Mouse (Mus musculus) cerebellum, postnatal 4 days (tissue): ENCODE data around the gene Hnrnpd.

Experiments used
- DNase-seq, 2 experiments: peaks; one replicate each; pipeline ENCODE4 v3.0.0; 2022; ENCODE audit warnings: low spot score in 2 of 2, mixed read lengths in 1 of 2

Gene Hnrnpd

GRCm38 (mm10) chr5:99959960-99960359 is 18.8 kb downstream of the Hnrnpd start:
- no peak for DNase-seq

- DNase-seq, result no peak
Measured at GRCm38 (mm10) chr5:99959236-99959936, 19.4 kb downstream of the Hnrnpd start.

- DNase-seq, result no peak
Measured at GRCm38 (mm10) chr5:99958666-99959065, 20.1 kb downstream of the Hnrnpd start.

GRCm38 (mm10) chr5:99953883-99954282 is 24.9 kb downstream of the Hnrnpd start:
- no peak for DNase-seq

GRCm38 (mm10) chr5:99952513-99952912 is 26.2 kb downstream of the Hnrnpd start:
- no peak for DNase-seq

GRCm38 (mm10) chr5:99941776-99942502 is 36.8 kb downstream of the Hnrnpd start:
- DNase-seq, result peak in 1 of 2 experiments; percentile 12

GRCm38 (mm10) chr5:99941273-99941672 is 37.5 kb downstream of the Hnrnpd start:
- DNase-seq, result no peak

DNA sequence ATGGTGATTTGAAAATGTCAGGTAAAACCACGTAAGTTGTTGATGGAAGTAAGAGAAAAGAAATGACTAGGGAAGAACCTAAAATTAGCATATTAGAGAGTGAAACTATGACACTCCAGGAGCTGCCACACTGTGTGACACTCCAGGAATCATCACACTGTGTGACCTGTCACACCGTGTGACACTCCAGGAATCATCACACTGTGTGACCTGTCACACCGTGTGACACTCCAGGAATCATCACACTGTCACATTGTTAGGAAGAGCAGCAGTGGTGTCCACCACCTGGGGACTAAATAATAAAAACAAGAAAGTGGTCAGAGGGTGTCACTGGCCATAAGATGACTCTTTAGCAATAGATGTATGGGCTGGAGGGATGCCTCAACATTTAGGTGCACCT is 39.3 kb downstream of the Hnrnpd start:
- DNase-seq, result no peak

DNA sequence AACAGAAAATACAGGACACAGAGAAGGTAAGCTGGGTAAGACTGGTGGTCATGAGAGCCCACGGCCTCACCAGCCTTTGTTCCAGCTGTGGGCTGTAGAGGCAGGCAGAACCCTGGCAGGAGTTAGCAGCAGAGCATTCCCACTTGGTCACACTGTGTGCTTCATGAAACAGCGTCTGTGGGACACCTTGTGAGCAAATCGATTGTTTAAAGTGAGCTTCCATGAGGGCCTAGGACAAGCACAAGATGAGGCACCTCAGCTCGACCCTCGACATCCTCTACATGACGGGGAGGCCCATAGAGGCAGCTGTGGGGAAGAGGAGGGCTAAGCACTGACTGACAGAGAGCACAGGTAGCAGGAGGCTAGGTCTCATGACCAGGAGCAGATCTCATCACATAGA is 46.8 kb downstream of the Hnrnpd start:
- DNase-seq, result no peak

DNA sequence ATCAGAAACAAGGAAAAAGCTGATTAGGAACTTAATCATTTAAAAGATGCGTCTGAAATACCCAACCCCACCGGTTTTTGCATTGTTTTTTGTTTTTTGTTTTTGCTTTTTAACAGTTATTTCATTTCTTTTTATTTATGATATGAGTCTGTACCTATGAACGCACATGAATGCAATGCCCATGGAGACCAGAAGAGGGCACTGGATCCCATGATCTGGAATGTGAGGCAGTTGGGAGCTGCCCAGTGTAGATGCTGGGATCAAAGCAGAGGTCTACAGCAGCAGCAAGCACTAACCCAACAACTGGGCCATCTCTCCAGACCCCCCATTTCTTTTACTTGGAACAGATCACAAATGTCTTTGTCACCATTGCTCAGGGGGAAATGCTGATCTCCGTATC is 50.8 kb downstream of the Hnrnpd start:
- peak in 1 of 2 experiments; percentile 30 for DNase-seq

GRCm38 (mm10) chr5:99922033-99922432 is 56.7 kb downstream of the Hnrnpd start:
- DNase-seq, result no peak

- DNase-seq, result no peak
Measured at GRCm38 (mm10) chr5:99915494-99915893, 63.2 kb downstream of the Hnrnpd start.

GRCm38 (mm10) chr5:99906181-99906956 is 72.4 kb downstream of the Hnrnpd start, which contains the start of gene Vamp9:
Gene Vamp9, plus strand, starts transcription at chr5:99906254.
- DNase-seq, result peak; percentile 85 to 92
